Mouse (Mus musculus) gastrocnemius, postnatal 14 days (tissue): Measurements from ENCODE around the gene Rbms3. TPM values are rescaled to one million over a fixed set of nuclear protein-coding genes. Genes with fewer than 3 reads are reported as not detected.

Source experiments
- DNase-seq: peaks from one replicate; pipeline ENCODE4 v3.0.0; 2021; ENCODE audit warnings: mixed read lengths
- intact Hi-C: fragments of 180-260 bp; cut with DNase I; formaldehyde crosslinking; loops from one replicate; pipeline ENCODE4 v1.15.1; 2025; ENCODE audit warnings: low total_unique reads
- total RNA-seq, 2 experiments: library from RNA; stranded (reverse); gene quantifications; 2 replicates each; pipeline ENCODE4 v1.2.3; 2021

Rbms3 gene
- total RNA-seq, 2 experiments from 2014 or later, result 14.3 to 17.7 TPM

DNA sequence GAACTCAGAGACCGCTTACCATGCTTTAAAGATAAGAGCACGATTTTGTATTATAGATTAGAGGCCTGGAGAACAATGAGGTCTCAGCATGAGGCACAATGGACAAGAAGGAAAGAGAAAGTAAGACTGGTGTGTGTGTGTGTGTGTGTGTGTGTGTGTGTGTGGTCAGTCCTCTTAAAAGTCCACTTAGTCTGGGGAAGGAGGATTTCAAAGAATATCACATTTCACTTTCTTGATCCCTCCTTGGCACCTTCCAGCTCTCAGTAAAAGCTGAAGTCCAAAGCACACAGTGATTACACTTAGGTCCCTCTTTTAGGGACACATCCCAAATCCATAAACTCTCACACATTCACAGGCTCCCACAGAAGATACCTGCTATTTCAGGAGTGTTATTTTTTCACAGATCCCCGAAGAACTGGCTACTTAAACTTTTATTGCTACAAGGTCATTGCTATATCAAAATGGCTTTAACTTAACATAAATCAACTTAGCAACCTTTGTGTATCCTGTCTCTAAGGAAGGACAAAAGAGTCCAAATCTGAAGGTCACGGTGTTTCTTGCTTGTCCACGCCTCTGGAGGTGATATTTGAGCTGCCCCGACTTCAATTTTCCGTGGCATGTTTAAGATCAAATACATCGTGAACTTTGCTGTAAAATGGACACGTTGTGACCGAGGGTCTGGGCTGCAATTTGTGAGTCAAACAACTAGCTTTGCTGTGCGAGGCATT, 880.7 kb downstream of the Rbms3 start:
- intact Hi-C loops, result no loop called here
- DNase-seq, result no peak

DNA sequence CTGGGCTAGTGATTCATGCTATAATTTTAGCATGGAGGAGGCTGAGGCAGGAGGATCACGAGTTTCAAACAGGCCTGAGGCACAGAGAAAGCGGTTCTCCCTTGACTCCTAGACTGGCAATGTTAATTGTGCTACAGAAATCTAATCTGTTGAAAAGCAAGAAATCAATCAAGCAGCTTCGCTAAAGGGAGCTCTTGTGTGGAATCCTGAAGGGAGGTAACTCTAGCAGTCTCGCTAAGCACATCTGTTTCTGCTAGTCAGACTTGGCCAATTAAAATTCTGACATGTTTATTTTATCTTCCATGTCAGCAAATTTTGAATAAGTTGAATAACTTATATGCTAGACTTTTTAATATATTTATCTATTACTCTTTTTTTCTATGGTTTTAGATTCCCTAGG, 881.4 kb downstream of the Rbms3 start:
- intact Hi-C loops, result no loop called here
- DNase-seq, result no peak

DNA sequence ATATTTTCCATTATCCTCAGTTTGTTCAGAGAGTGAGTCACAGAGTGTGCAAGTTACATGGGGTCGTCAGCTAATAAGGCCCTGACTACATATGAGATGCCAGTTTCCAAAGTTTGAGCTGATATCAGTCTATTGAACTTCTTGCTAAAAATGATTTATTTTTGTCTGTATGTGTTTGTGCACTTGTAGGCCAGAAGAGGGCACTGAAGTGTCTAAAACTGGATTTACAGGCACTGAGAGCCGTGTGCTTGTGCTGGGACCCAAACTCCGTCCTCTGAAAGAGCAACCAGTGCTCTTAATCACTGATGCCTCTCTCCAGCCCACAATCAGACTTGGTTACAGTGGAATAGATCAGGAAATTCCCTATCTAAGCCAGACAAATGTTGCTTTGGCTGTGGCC, 882.8 kb downstream of the Rbms3 start:
- intact Hi-C loops, result no loop called here

DNA sequence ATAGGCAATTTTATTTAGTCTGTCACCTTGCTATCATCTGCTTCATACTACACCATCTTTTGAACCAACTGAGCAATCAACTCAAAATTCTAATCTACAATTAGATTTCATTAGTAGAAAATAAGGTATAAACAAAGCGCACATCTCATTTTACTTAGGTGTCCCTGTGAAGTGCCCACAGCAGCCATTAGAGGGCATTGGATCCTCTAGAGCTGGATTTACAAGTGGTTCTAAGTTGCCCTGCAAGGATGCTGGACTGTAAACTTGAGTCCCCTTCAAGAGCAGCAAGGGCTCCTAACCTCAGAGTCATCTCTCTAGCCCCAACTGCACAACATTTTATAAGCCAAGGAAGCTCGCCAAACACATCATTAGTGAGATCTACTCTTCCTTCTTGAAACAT, 891.9 kb downstream of the Rbms3 start:
- no peak for DNase-seq
- intact Hi-C loops, result no loop called here

More for the DNA sequence above, 882.8 kb downstream of the Rbms3 start:
- no peak for DNase-seq

DNA sequence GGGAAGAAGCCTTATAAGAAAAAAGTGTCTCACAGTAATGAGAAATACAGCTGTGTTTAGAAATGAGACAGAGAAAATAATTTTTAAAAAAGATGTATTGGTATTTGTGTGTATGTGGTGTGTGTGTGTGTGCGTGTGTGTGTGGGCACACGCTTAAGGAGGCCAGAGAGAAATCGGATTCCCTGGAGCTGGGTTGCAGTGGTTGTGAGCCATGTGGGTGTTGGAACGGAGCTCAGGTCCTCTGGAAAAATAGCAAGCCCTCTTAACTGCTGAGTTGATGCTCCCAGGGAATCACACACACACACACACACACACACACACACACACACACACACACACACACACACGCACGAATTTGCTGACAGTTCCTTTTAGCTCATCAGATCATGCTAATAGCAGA, 900.5 kb downstream of the Rbms3 start:
- intact Hi-C loops, result no loop called here
- no peak for DNase-seq

DNA sequence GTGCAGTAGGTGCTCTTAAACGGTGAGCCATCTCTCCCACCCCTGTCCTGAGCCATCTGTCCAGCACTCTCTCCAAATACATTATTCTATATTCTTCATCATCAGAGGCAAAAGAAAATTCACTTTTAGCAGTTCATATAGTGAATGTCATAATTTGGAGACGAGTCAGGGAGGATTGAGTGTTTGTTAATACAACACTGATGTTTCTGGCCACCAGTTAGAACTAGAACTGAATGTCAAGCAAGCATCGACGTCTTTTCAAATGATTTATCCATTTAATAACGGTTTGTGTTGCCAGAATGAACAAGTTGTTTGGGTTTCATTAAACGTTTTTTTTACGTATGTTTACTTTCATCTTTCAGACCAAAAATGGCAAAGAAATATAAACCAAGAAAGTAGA, 901.1 kb downstream of the Rbms3 start:
- DNase-seq, result no peak
- intact Hi-C loops, result no loop called here

DNA sequence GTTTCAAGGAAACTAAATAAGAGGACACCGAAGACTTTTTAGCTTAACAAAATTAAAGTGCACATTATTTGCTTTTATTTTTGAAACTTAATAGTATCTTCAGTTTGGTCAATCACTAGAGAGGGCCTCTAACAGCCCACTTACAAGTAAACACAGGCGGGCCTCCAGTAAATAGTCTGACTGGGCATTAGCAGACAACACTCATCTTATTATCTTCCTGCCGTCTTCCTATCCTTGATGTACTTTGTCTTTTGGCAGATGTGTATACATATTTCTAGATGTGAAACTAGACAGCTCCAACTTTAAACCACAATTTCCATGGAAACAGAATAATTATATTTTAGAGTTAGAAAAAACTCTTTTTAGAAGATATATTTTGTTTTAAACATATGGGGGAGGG, 901.6 kb downstream of the Rbms3 start:
- DNase-seq, result no peak
- intact Hi-C loops, result no loop called here

DNA sequence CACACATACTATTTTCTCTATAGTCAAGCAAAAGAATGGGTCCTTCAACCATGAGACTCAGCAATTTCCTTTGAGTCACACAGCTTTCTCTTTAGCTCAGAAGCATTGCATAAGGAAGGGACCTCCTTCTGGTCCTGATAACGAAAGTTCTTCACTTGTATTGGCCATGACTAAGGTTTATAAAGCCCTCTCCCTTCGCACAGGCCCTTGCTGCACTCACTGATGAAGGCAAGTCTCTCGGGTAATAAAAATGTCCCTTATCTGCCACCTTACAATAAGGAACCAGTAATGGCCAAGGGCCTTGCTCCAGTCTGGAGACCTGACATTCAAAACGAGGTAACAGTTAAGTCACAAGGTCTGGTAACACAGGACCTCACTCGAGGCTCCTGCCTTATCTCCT, 905.1 kb downstream of the Rbms3 start:
- DNase-seq, result no peak
- intact Hi-C loops, result no loop called here

DNA sequence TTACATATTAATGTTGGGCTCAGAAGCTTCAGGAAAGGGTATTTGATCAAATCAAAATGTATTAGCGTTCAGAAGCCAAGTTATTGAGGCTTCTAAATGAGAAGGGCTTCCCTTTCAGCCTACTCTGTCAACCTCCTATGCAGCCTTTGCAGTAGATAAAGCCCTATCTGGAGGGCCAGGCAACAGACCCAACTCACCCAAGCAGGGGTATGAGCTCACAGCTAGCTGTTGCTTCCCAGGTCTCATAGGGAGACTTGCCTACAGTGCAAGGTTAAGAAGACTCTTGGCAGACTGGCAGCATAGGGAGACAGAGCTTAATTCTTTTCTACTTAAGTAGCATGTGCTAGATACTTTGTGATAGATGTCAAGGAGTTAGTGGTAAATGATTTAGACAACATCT, 926.6 kb downstream of the Rbms3 start:
- intact Hi-C loops, result no loop called here
- DNase-seq, result no peak

DNA sequence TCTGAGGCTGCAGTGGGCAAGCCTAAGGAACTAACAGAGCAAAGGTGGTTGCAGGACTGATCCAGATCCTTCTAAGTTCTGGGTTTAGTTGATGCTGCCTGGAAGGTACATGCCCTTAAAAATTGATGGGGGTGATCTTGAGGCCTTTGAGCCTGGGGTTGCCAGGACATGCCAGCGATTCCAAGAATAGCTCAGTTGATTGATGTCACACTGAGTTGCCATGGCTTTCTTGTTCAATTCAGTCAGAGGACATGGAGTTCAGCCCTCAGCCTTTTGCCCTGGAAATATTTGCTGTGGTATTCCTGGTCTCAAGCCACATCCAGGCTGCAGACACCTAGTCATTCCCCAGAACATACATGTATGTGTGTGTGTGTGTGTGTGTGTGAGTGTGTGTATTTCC, 927.1 kb downstream of the Rbms3 start:
- DNase-seq, result no peak
- intact Hi-C loops, result no loop called here

DNA sequence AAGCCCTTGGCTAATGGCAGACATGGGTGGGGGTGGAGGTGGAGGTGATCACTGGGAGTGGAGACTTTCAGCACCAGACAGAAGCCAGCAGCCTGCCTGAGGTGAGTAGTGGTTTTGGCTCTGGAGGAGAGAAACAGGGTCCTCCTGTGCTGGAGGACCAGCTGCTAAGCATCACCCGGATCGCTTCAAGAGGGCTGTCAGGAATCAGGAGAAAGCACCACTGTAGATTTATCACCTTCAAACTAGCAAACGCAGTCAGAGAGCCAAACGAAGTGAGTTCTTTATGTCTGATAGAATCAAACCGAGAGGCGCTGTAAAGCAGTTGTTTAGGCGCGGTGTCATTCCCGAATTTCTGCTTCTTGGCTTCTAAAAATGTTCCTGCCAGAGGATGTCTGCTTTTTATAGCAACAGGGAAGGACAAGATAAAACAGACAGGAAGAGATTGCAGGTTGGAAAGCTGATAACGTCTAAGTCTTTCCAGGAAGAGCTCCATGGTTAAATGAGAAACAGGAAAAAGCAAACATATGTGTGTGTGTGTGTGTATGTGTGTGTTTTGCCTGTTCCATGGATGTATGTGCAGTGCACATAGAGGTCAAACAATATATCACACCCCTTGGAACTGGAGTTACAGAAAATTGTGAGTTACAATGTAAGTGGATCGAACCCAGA, 928.1 kb downstream of the Rbms3 start:
- intact Hi-C loops, result no loop called here
- no peak for DNase-seq

DNA sequence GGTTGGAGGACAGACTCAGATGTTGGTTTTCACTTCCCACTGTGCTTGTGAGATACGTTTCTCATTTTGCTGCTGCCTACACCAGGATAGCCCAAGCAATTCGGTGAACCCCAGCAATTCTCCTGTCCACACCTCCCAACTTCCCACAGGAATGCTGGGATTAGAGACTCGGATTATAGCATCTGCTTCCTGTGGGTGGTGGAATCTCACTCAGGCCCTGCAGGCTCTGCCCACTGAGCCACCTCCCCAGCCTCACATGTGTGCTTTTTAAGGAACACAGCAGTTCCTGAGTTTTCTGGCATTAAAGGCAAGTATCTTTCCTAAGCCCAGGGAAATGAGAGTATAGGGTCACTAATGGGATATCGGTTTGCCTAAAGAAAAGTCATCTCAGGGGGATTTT, 941.1 kb downstream of the Rbms3 start:
- intact Hi-C loops, result no loop called here
- no peak for DNase-seq

DNA sequence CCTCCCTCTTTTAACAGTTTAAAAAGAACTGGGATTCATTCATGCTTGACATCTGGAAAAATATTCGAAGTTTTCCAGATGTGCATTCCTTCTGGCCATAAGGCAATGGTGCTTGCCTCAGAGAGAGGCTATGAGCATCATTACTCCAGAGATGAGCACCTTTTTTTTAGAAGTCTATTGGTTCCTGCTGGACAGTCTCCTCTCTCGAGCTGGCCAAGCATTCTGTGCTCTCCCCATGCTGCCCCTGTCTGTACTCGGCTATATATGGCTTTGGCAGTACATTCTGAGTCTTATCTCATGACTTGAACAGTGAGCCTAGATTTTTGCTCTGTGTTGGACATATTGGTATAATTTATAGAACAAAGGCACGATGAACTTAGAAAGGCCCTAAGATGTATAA, 952.6 kb downstream of the Rbms3 start:
- intact Hi-C loops, result no loop called here
- no peak for DNase-seq

DNA sequence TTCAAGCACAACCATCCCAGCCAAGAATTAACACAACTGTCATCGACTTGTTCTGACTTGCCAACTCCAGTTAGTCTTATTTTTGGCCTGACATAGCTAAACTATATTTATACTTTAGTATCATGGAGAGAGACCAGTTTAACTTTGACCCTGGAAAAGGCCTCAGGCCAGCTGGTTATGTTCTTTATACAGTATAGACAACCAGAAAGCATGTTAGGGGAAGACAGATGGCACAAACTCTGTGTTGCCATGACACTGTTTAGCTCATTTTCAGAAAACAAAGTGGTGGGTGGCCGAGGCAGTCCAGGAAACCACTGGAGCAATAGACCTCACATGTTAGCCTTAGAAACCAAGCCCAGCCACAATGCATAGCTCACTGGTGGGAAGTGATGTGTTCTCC, 953.3 kb downstream of the Rbms3 start:
- intact Hi-C loops, result no loop called here

DNA sequence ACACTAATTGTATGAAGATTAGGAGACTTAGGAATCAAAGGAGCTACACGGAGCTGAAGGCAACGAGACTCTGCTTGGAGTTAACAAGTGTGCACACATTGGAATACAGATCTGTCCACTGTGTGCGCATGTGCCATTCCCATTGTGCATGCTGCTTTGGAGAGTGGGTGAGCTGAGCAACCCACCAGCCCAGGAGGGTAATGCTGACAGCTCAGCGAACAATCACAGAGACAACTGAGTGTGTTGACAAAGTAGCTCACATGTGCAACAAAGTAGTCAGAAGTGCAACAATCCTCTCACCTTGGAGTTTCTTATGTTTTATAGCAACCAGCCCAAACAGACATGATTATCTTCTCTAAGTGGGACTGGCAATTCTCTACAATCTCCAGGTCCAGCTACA, 955.5 kb downstream of the Rbms3 start:
- intact Hi-C loops, result no loop called here
- DNase-seq, result no peak

More for the DNA sequence above, 953.3 kb downstream of the Rbms3 start:
- peak; percentile 6 for DNase-seq

DNA sequence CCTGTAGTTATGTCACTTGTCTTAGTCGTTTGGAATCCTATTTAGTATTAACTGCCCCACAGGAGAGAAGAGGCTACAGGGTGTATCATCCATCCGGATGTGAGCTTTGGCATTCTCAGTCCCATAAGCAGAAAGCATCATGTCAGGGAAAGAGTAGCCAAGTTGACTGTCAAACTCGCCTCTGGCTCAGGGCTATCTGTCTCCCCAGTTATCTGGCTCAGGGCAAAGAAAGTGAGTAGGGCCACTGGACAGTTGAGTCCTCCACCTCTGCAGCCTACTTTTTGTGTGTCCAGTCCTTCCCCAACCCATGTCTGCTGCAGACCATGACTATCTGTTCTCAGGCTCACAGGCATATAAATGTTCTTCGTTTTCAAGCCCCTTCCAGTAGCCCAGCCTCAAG, 968.7 kb downstream of the Rbms3 start:
- intact Hi-C loops, result no loop called here
- DNase-seq, result no peak

DNA sequence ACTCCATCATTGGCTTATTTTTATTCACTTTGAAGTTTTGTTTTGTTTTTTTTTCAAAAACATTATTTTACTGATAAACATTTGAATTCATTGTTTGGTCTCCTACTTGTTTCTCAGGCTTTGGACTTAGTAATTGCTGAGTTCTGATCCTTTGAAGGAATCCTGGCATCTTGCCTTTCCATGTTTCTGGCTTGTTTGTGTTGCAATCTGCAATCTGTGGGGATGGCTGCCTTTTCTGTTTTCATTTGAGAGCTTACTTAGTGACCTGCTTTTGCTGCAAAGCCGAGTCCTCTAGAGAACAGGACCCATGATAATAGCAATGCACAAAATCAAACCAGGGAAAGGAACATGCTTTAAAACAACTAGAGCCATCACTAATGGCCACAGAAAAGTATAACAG, 969.8 kb downstream of the Rbms3 start:
- intact Hi-C loops, result no loop called here
- DNase-seq, result no peak

DNA sequence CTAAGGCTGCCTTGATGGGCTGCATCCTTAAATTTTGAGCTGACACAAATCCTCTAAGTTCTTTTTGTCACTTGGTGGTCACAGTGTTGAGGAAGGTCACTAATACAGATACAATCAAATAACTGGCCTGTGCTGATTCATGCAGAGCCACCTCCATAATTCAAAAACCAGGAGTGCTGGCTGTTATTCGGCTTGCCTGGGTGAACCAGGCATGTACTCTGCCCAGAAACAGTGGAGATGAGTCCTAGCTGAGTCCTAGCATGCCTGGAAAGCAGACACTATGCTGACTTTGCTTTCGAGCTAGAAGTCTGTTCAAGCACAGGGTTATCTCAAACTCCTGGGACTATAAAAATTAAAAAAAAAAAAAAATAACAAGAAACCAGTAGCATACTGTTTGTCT, 972.6 kb downstream of the Rbms3 start:
- intact Hi-C loops, result no loop called here
- DNase-seq, result no peak

DNA sequence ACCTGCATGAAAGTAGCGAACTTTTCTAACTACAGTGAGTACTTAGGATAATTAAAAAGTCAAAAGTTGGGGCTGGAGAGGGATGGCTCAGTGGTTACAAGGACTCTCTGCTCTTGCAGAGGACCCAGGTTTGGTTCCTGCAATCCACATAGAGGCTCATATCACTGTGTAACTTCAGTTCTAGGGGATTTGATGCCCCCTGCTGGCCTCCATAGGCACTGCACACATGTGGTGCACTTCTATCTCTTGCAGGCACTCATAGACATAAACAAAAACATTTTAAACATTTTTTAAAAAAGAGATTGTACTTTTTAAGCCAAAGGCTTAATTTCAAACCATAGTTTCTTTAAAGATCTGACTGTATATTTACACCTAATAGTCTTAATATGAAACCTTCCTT, 978.3 kb downstream of the Rbms3 start:
- DNase-seq, result no peak
- intact Hi-C loops, result no loop called here

DNA sequence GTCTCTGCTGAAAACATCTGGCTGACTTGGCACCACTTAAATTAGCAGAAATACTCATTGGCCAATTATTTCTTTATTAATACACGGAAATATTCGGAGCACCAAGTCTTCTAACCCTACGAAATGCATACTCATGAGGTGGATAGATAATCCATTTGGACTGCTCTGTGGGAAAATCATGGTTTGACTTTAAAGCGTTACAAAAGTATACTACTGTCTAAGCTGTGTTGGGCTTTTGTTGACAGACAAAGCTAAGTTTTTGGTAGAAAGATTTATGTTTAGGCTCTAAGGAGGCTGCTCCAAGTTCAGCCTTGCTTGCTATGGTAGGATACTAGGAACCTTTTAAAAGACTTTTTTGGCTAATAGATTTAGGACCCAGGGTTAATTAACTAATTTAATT, 979.8 kb downstream of the Rbms3 start:
- no peak for DNase-seq
- intact Hi-C loops, result no loop called here

DNA sequence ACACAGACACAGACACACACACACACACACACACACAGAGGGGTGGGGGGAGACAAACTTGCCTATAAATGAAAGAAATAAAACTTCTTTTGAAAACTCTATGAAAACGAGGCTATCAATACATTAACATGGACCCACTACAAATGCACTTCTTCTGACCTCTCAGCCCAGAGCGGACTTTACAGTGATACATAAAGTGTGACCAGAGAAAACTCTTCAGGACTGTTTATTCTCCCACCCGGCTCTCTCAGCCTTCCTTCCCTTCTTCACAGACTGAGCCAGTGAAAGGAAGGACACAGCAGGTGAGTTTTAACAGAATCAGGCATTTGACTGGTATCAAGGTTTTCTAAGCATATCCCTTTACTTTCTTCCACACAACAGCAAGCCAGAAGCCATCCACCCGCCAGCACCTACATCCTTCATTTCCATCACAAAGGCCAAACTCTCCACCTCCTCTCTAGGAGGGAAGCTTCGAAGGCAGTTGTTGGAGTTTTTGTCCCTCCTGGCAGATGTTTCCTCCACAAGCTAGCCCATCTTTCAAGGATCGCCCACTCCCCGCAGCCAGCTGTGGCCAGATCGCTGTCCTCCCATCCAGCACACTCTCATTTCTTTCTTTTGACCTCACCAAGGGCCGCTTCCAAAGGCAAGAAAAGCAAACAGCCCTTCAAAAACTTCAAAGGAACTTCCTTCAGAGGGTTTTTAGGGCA, 980.5 kb downstream of the Rbms3 start:
- intact Hi-C loops, result no loop called here
- no peak for DNase-seq
